Mouse (Mus musculus) c-Kit-negative CD71-positive TER-119-positive erythroid progenitor cells, embryonic 14.5 days (primary cell): ENCODE data around the gene Hoxb4.

ENCODE experiments used
- DNase-seq: peaks from one replicate; pipeline ENCODE4 v3.0.0-alpha.2; 2013; ENCODE audit warnings: low read depth, low spot score

Gene Hoxb4

GRCm38 (mm10) chr11:96317608-96318367, at the start of gene Hoxb4:
Gene Hoxb4 (plus strand): TSS chr11:96318267.
- no peak for DNase-seq

GRCm38 (mm10) chr11:96269869-96270268, 48.2 kb upstream of the Hoxb4 start:
- no peak for DNase-seq

- DNase-seq: no peak
These were observed 47.0 kb upstream of the Hoxb4 start, which contains the start of gene Hoxb9 for GRCm38 (mm10) chr11:96270996-96271540. Gene Hoxb9 (plus strand): TSS chr11:96271457.

- DNase-seq: no peak
These were observed 46.5 kb upstream of the Hoxb4 start for GRCm38 (mm10) chr11:96271541-96272011.

GRCm38 (mm10) chr11:96272024-96272921, 45.8 kb upstream of the Hoxb4 start:
- DNase-seq: no peak

GRCm38 (mm10) chr11:96274428-96274827, 43.6 kb upstream of the Hoxb4 start:
- no peak for DNase-seq

- DNase-seq: no peak
These were observed 42.2 kb upstream of the Hoxb4 start for GRCm38 (mm10) chr11:96275896-96276295.

GRCm38 (mm10) chr11:96277151-96278044, 40.7 kb upstream of the Hoxb4 start:
- DNase-seq: no peak

- no peak for DNase-seq
These were observed 39.7 kb upstream of the Hoxb4 start for GRCm38 (mm10) chr11:96278324-96278723.

- peak; percentile 11 for DNase-seq
These were observed 39.3 kb upstream of the Hoxb4 start for GRCm38 (mm10) chr11:96278773-96279172.

- no peak for DNase-seq
These were observed 38.4 kb upstream of the Hoxb4 start for GRCm38 (mm10) chr11:96279421-96280233.

- no peak for DNase-seq
These were observed 37.4 kb upstream of the Hoxb4 start for GRCm38 (mm10) chr11:96280399-96281378.

- DNase-seq: no peak
These were observed 36.7 kb upstream of the Hoxb4 start for GRCm38 (mm10) chr11:96281396-96281795.

- DNase-seq: no peak
These were observed 36.1 kb upstream of the Hoxb4 start, which contains the start of gene Hoxb8 for GRCm38 (mm10) chr11:96281855-96282570. Gene Hoxb8 (plus strand): TSS chr11:96281905.

GRCm38 (mm10) chr11:96282795-96283430, 35.2 kb upstream of the Hoxb4 start:
- no peak for DNase-seq

- DNase-seq: no peak
These were observed 33.9 kb upstream of the Hoxb4 start for GRCm38 (mm10) chr11:96284041-96284749.
